Mouse (Mus musculus) urinary bladder, postnatal 36 days (tissue): ENCODE data around the gene Ube2d3.
"Not testable (repeated sequence)": the region's sequence is repeated elsewhere in the genome, so short reads cannot be mapped to it uniquely, and the experiment has no call there.

Experiments used
- DNase-seq, 2 experiments: peaks; one replicate each; pipeline ENCODE4 v3.0.0; 2022; ENCODE audit warnings: low spot score in 2 of 2, mixed read lengths in 1 of 2

The Ube2d3 gene

GRCm38 (mm10) chr3:135438531-135438912, 573 bp downstream of the Ube2d3 start:
- DNase-seq, result peak; percentile 91

GRCm38 (mm10) chr3:135438913-135439531, 1.1 kb downstream of the Ube2d3 start:
- peak; percentile 77 to 85 for DNase-seq

DNA sequence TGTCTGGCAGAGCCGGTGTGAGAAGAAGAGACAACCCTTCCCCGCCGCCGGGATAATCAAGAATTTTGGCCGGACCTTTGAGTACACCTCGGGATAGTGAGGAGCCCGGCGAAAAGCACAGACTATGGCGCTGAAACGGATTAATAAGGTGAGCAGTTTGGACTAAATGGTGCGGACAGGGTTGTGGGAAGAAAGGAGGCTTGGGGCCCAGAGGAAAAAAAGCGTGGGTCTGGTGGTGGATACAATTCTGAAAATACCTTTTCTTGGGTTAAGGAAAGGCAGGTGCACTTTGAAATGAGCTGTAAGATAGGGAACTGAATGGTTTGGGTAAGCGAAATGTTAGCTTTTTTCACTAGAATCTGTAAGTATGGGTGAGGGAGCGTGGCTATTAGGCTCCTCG, 1.7 kb downstream of the Ube2d3 start:
- DNase-seq, result no peak

DNA sequence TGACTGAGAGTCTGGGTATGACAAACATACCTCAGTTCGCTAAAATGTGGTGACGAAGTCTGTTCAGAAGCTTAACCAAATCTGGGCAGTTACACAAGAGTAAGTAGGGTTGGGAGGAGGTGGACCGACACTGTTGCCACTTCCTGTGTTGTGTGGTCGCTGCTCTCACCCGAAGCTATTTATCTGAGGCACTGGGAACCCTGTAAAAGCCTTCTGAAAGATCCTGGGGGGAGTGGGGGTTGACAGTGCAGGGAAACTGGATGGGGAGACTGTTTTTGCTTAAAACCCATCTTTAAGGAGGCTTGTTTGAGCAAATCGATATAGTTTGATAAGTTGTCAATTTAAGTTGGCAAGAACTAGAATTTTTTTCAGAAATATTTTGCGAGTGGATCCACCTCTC, 2.3 kb downstream of the Ube2d3 start:
- peak; percentile 24 to 30 for DNase-seq

DNA sequence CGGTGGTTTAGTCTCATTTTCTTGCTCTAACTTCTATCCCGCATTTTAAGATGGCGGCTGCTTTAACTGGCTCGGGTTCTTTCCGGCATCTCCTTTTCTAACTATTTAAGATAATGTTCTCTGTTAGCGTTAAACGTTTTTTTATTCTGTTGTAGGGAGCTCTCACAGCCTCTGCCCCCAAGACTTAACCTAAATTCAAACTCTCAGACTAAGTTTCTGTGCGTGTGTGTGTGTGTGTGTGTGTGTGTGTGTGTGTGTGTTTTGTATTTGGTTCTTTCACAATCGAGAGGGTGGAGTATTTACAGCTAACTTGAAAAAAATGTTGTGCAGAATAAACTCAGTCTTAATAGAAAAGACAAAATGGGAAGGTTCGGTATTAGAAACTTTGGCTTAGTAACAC, 2.7 kb downstream of the Ube2d3 start:
- DNase-seq, result peak; percentile 3 to 7

DNA sequence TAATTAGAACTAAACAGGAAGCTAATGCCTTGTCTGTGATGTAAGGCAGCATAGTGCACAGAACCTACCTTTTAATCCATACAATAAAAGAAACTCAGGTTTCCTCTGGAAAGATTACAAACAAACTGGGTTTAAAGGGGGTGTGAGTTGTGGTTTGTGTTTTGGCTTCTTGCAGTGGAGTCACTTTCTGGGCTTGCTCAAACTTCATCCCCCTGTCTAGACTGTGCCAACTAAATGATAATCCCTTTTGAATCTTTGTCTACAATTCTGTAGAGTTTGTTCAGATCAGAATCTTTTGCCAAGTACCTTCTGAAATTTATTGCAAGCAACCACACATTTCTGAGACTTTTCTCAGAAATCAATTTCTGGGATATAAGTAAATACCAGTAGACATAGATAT, 7.0 kb downstream of the Ube2d3 start:
- no peak for DNase-seq

- DNase-seq, result no peak
Observed at GRCm38 (mm10) chr3:135458981-135459380, 21.0 kb downstream of the Ube2d3 start.

- no peak for DNase-seq
Observed at GRCm38 (mm10) chr3:135468402-135468801, 30.5 kb downstream of the Ube2d3 start.

DNA sequence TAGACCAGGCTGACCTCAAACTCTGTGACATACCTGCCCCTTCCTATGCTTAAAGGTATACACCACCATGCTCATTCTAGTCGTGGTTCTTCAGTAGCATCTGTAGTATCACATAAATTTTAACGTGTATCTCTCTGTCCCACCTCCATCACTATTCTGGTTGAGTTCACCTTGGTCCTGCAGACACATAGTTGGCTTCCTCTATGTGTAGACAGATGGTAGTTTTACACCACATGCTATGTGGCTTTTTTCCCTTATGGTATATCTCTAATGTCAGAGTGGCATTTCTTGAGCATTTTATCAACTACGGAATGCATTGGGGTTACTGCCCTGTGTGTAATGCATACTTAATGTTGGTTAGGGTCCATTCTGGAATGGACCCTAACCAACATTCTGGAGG, 31.2 kb downstream of the Ube2d3 start:
- no peak for DNase-seq

- DNase-seq, result peak; percentile 75 to 80
Observed at GRCm38 (mm10) chr3:135469974-135470373, 32.0 kb downstream of the Ube2d3 start.

DNA sequence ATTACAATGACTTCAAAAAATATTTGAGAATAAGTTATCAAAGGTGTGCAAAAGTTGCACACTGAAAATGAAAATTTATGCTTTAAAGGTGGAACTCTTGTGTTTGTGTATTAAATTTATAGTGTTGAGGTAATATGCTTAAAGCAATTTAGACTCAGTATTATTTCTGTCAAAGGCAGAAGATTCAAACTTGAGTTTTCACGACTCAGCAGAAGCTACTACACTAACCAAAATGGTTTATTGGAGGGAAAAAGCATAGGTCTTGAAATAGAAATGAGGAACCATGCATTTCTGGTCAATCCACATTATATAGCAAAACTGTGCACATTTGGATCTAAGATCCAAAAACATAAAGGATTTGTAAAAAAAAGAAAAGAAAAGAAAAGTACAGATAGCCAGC, 32.9 kb downstream of the Ube2d3 start:
- no peak for DNase-seq

- no peak for DNase-seq
Observed at GRCm38 (mm10) chr3:135475025-135475424, 37.1 kb downstream of the Ube2d3 start.

DNA sequence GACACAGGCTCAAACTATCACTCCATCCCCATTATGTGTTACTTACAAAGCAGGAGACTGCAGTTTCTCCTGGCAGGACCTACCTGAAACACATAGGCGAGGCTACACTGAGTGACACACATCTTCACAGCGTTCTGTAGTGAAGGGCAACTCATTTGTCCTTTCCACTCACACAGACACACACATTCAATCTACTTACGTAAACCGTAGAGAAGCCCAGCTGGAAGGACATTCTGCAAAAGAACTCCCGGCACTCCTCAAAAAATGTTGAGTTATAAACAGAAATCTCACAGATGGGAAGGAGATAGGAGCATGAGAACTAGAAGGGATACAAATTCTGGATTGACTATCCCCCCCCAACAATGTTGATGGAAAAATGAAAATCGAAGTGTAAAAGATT, 38.3 kb downstream of the Ube2d3 start:
- DNase-seq, result no peak

DNA sequence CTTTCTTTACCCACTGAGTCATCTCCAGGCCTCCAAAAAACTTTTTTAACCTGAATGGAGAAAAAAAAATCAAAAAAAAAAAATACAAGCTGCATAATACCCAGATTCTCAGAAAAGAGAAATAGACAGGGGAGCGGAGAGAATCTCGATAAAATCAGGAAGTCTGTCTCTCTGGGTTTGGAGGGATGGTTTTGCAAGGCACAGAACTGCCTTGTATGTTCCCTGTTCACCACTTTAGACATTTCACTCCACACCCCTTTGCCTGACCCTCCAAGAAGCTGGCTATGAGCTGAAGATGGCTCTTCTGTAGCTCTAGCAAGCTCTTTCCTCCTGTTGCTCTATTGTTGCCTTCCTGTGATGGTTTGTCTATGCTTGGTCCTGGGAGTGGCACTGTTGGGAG, 39.0 kb downstream of the Ube2d3 start:
- no peak for DNase-seq

- DNase-seq, result not testable (repeated sequence)
Observed at GRCm38 (mm10) chr3:135479090-135479489, 41.1 kb downstream of the Ube2d3 start.

DNA sequence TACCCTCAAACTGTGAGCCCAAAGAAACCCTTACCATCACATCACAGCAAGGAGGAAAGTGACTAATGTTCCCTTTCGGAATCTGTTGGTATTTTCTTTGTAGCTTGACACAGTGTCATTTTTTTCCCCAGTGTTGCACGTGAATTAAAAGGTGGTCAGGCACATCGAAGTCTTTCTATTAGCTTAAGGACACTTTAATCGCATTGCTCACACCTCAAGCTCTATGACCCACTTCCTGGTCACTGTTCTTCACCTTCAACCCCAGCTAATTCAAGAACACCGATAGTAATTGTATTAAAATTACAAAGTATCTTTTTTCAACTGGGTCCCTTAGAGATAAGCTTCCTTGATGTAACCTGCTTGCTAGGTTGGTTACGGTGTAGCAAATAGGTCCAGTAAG, 42.8 kb downstream of the Ube2d3 start:
- DNase-seq, result no peak

DNA sequence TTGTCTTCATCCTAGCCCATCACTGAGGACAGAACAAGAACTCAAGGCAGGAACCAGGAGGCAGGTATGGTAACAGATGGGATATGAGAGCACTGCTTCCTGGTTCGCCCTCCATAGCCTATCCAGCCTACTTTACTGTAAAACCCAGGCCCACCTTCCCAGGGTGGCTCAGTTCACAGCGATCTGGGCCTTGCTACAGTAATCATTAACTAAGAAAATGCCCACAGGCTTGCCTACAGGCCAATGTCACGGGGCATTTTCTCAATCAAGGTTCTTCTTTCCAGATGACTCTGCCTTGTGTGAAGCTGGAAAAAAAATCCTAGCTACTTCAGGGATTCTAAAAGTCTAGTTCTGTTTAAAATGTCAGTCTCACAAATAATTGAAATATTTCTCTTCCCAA, 43.7 kb downstream of the Ube2d3 start:
- DNase-seq, result no peak

- not testable (repeated sequence) for DNase-seq
Observed at GRCm38 (mm10) chr3:135484650-135485049, 46.7 kb downstream of the Ube2d3 start.

DNA sequence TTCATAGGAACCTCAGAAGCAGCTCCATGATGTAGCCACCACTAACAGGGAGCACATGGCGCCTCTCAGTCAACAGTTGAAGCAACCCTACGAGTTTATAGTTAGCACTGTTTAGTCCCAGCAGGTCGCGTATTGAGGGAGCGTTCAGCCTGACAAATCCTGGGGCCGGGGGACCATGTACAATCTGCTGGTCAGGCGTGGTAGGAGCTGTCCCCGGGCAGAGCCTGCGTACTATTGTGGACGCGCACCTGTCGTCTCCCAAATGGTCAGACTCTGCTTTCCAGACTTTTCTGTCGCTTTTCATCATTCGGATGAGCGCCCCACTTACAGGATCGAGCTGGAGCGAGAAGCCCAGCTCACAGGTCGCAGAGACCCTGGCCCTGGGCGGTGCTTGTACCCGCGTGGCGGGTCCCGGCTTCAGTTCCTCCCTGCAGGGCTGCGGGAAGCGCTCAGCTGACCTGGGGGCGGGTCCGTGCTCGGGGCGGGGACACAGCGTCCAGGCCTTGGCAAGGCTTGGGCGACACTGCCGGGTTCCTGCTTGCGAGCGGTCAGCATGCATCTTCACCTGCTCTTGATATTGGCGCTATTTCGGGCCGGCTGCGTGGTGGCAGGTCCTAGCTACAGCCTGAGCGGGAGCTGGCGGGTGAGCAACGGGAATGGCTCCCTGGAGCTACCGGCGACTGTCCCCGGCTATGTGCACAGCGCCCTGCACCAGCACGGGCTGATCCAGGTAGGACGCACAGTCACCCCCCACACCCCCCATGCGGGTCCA, 47.4 kb downstream of the Ube2d3 start, which contains the start of gene Manba:
Manba (plus strand) TSS at position 484 of the 772 bp plus-strand sequence.
- DNase-seq, result peak; percentile 67 to 79

GRCm38 (mm10) chr3:135485900-135486241, 47.9 kb downstream of the Ube2d3 start:
- DNase-seq, result no peak

GRCm38 (mm10) chr3:135486351-135486750, 48.4 kb downstream of the Ube2d3 start:
- no peak for DNase-seq

GRCm38 (mm10) chr3:135487803-135488202, 49.9 kb downstream of the Ube2d3 start:
- DNase-seq, result no peak

- no peak for DNase-seq
Observed at GRCm38 (mm10) chr3:135489865-135490520, 52.0 kb downstream of the Ube2d3 start.
